Mouse (Mus musculus) ES-E14 (cell line): ENCODE data around the gene Gm10188. TPM values are rescaled to one million over a fixed set of nuclear protein-coding genes. Genes with fewer than 3 reads are reported as not detected.

ENCODE experiments used
- DNase-seq: peaks from one replicate; pipeline ENCODE4 v3.0.0-alpha.2; 2013; ENCODE audit warnings: low read depth, low spot score
- H3K27ac ChIP-seq: 2 replicates; pipeline ENCODE4 v1.5.1; 2012; ENCODE audit warnings: low read depth, mild to moderate bottlenecking, low read length, moderate library complexity, mixed read lengths; ENCODE audit not compliant: poor library complexity, insufficient read depth, severe bottlenecking
- H3K36me3 ChIP-seq: 2 replicates; pipeline ENCODE4 v1.6.1; 2012; ENCODE audit warnings: mild to moderate bottlenecking, low read length, moderate library complexity, mixed read lengths; ENCODE audit not compliant: control insufficient read depth, poor library complexity, insufficient read depth, severe bottlenecking
- H3K4me1 ChIP-seq, 2 experiments: fragments of 150-350 bp in 1 of 2; sonication (generic) in 1 of 2; 2 replicates each; pipeline ENCODE4 v1.6.1; 2012; ENCODE audit warnings: low read length in 2 of 2, mild to moderate bottlenecking in 1 of 2, mixed read lengths in 1 of 2; ENCODE audit not compliant: control insufficient read depth in 2 of 2, insufficient read depth in 2 of 2, poor library complexity in 1 of 2
- H3K4me3 ChIP-seq, 2 experiments: fragments of 150-350 bp in 1 of 2; sonication (generic) in 1 of 2; 2 replicates each; pipeline ENCODE4 v1.5.1; 2012; ENCODE audit warnings: low read length in 2 of 2, low read depth in 1 of 2, mild to moderate bottlenecking in 1 of 2, mixed read lengths in 1 of 2; ENCODE audit not compliant: insufficient read depth in 1 of 2, poor library complexity in 1 of 2, severe bottlenecking in 1 of 2
- H3K9ac ChIP-seq: 2 replicates; pipeline ENCODE4 v1.6.1; 2012; ENCODE audit warnings: low read depth, mild to moderate bottlenecking, low read length, mixed read lengths; ENCODE audit not compliant: poor library complexity, insufficient read depth, severe bottlenecking
- H3K9me3 ChIP-seq: fragments of 150-350 bp; sonication (generic); 2 replicates; pipeline ENCODE4 v1.6.1; 2012; ENCODE audit warnings: low read depth, mild to moderate bottlenecking, low read length; ENCODE audit not compliant: control insufficient read depth, insufficient read depth
- CHD2 ChIP-seq: IDR thresholded peaks from 2 replicates; pipeline ENCODE4 v1.6.1; 2014; ENCODE audit warnings: mild to moderate bottlenecking, low read depth, low read length, inconsistent platforms
- HCFC1 ChIP-seq: IDR thresholded peaks from 2 replicates; pipeline ENCODE4 v1.6.1; 2012; ENCODE audit warnings: low read length, inconsistent platforms, borderline replicate concordance; ENCODE audit not compliant: insufficient read depth
- MAFK ChIP-seq: IDR thresholded peaks from 2 replicates; pipeline ENCODE4 v1.6.1; 2014; ENCODE audit warnings: mild to moderate bottlenecking, low read depth, low read length, inconsistent platforms; ENCODE audit not compliant: insufficient read depth
- ZC3H11A ChIP-seq: IDR thresholded peaks from 2 replicates; pipeline ENCODE4 v1.6.1; 2012; ENCODE audit warnings: low read depth, mild to moderate bottlenecking, inconsistent platforms, low read length, borderline replicate concordance
- ZNF384 ChIP-seq: IDR thresholded peaks from 2 replicates; pipeline ENCODE4 v1.6.1; 2012; ENCODE audit warnings: low read depth, low read length, inconsistent platforms
- in situ Hi-C, 2 experiments: fragments of 600-800 bp; cut with MboI; formaldehyde crosslinking; loops; one replicate each; pipeline ENCODE4 v1.15.1; 2025; ENCODE audit warnings: low sequenced_read_pairs in 2 of 2, inconsistent platforms in 1 of 2; ENCODE audit not compliant: unreplicated experiment in 2 of 2
- total RNA-seq: library from RNA; depleted of rRNA; stranded (reverse); fragments of 300-350 nt; gene quantifications from 2 replicates; pipeline ENCODE4 v1.2.3, GENCODE M21; 2012

Gene Gm10188
- total RNA-seq, 1 experiment, result not detected

- Histone ChIP-seq H3K9me3 (no peaks in the 10 kb centered on the region), H3K4me1 (peaks cover 3 to 4% of the 10 kb centered on the region in 2 experiments; a peak in 1 of 4 replicates), H3K4me3 (no peak overlapping the region), H3K36me3 (no peaks in the 10 kb centered on the region), H3K27ac (no peak overlapping the region), H3K9ac (no peak overlapping the region)
- DNase-seq, result no peak
- TF ChIP-seq MAFK, result no peak
- TF ChIP-seq CHD2, result no peak
- TF ChIP-seq ZNF384, result 0 out of 2 replicates have a peak, but pooled peaks have one; percentile 37
- in situ Hi-C loops, result no loop called here
Measured at GRCm38 (mm10) chr1:132226297-132227080, 3.1 kb downstream of the Gm10188 start.

- Histone ChIP-seq H3K27ac (no peak overlapping the region), H3K4me3 (no peak overlapping the region), H3K9me3 (no peaks in the 10 kb centered on the region), H3K36me3 (no peaks in the 10 kb centered on the region), H3K9ac (no peak overlapping the region), H3K4me1 (0 out of 4 replicates have a peak, but pooled peaks cover 0 to 3% of the 10 kb centered on the region in 2 experiments)
- TF ChIP-seq HCFC1 (no peak), ZNF384 (no peak), ZC3H11A (no peak), CHD2 (no peak), MAFK (no peak)
- in situ Hi-C loops, result no loop called here
- DNase-seq, result no peak
Measured at GRCm38 (mm10) chr1:132222166-132222565, 7.4 kb downstream of the Gm10188 start.

- TF ChIP-seq ZC3H11A (no peak), ZNF384 (no peak), CHD2 (no peak), MAFK (no peak), HCFC1 (no peak)
- Histone ChIP-seq H3K36me3 (no peaks in the 10 kb centered on the region), H3K9me3 (no peaks in the 10 kb centered on the region), H3K9ac (no peak overlapping the region), H3K27ac (no peak overlapping the region), H3K4me3 (no peak overlapping the region), H3K4me1 (0 out of 4 replicates have a peak, but pooled peaks cover 0 to 3% of the 10 kb centered on the region in 2 experiments)
- in situ Hi-C loops, result no loop called here
- no peak for DNase-seq
Measured at GRCm38 (mm10) chr1:132221627-132222026, 7.9 kb downstream of the Gm10188 start.

- H3K27ac ChIP-seq, result no peak overlapping the region
- in situ Hi-C loops, result no loop called here
- TF ChIP-seq ZC3H11A, result no peak
- no peak for TF ChIP-seq ZNF384
- no peak for TF ChIP-seq HCFC1
- no peak for TF ChIP-seq CHD2
- no peak for TF ChIP-seq MAFK
- H3K36me3 ChIP-seq, result no peaks in the 10 kb centered on the region
- no peak for DNase-seq
- no peak overlapping the region for H3K9ac ChIP-seq
- H3K4me3 ChIP-seq, result no peak overlapping the region
- no peaks in the 10 kb centered on the region for H3K9me3 ChIP-seq
- H3K4me1 ChIP-seq, result peaks cover 0 to 5% of the 10 kb centered on the region in 2 experiments; a peak in 1 of 4 replicates
Measured at GRCm38 (mm10) chr1:132216276-132216675, 13.3 kb downstream of the Gm10188 start.

- Histone ChIP-seq H3K9me3 (no peaks in the 10 kb centered on the region), H3K9ac (no peak overlapping the region), H3K27ac (no peak overlapping the region), H3K4me3 (no peak overlapping the region), H3K36me3 (no peaks in the 10 kb centered on the region), H3K4me1 (peaks cover 0 to 18% of the 10 kb centered on the region in 2 experiments; a peak in 3 of 4 replicates)
- no peak for DNase-seq
- in situ Hi-C loops, result no loop called here
- no peak for TF ChIP-seq ZC3H11A
- no peak for TF ChIP-seq MAFK
- TF ChIP-seq CHD2, result no peak
- no peak for TF ChIP-seq HCFC1
- TF ChIP-seq ZNF384, result no peak
Measured at GRCm38 (mm10) chr1:132213076-132213475, 16.5 kb downstream of the Gm10188 start.
